Mouse (Mus musculus) E14TG2a.4 (cell line): ENCODE data around the gene Tenm3.

Experiments used
- H3K27me3 ChIP-seq: 2 replicates; pipeline ENCODE4 v1.6.1; 2014; ENCODE audit warnings: low read length, control low read depth; ENCODE audit not compliant: insufficient read depth
- H3K36me3 ChIP-seq: 2 replicates; pipeline ENCODE4 v1.6.1; 2014; ENCODE audit warnings: low read length, control low read depth; ENCODE audit not compliant: insufficient read depth
- H3K4me1 ChIP-seq: replicated peaks from 2 replicates; pipeline ENCODE4 v1.6.1; 2014; ENCODE audit warnings: low read depth, low read length, control low read depth
- H3K4me3 ChIP-seq: replicated peaks from 2 replicates; pipeline ENCODE4 v1.5.1; 2014; ENCODE audit warnings: mild to moderate bottlenecking, low read length
- H3K9me3 ChIP-seq: 2 replicates; pipeline ENCODE4 v1.6.1; 2014; ENCODE audit warnings: low read length, control low read depth
- CTCF ChIP-seq: conservative IDR thresholded peaks from 2 replicates; pipeline ENCODE4 v1.5.1; 2014; ENCODE audit warnings: low read length
- NANOG ChIP-seq: IDR thresholded peaks from 2 replicates; pipeline ENCODE4 v1.6.1; 2014; ENCODE audit warnings: borderline replicate concordance, low read length, mixed read lengths
- POU5F1 ChIP-seq: IDR thresholded peaks from 2 replicates; pipeline ENCODE4 v1.6.1; 2014; ENCODE audit warnings: low read length, borderline replicate concordance

Gene Tenm3

GRCm38 (mm10) chr8:48722744-48723143 lies 121.0 kb downstream of the Tenm3 start:
- H3K9me3 ChIP-seq, result no peaks in the 10 kb centered on the region
- TF ChIP-seq POU5F1 (no peak), NANOG (no peak), CTCF (no peak)
- H3K4me3 ChIP-seq, result no peak overlapping the region
- H3K27me3 ChIP-seq, result no peaks in the 10 kb centered on the region; the same call in 1 of the 2 replicates
- peaks cover 43% of the 10 kb centered on the region for H3K4me1 ChIP-seq
- no peaks in the 10 kb centered on the region for H3K36me3 ChIP-seq

GRCm38 (mm10) chr8:48722318-48722717 lies 121.4 kb downstream of the Tenm3 start:
- H3K9me3 ChIP-seq, result no peaks in the 10 kb centered on the region
- TF ChIP-seq POU5F1 (no peak), CTCF (no peak), NANOG (no peak)
- no peaks in the 10 kb centered on the region for H3K36me3 ChIP-seq
- H3K4me1 ChIP-seq, result peaks cover 41% of the 10 kb centered on the region
- no peaks in the 10 kb centered on the region; the same call in 1 of the 2 replicates for H3K27me3 ChIP-seq
- H3K4me3 ChIP-seq, result no peak overlapping the region

GRCm38 (mm10) chr8:48721376-48721775 lies 122.4 kb downstream of the Tenm3 start:
- H3K9me3 ChIP-seq, result no peaks in the 10 kb centered on the region
- H3K27me3 ChIP-seq, result no peaks in the 10 kb centered on the region; the same call in 1 of the 2 replicates
- no peaks in the 10 kb centered on the region for H3K36me3 ChIP-seq
- no peak for TF ChIP-seq NANOG
- TF ChIP-seq POU5F1, result no peak
- no peak for TF ChIP-seq CTCF
- H3K4me1 ChIP-seq, result peaks cover 35% of the 10 kb centered on the region
- no peak overlapping the region for H3K4me3 ChIP-seq

- no peaks in the 10 kb centered on the region for H3K4me1 ChIP-seq
- H3K4me3 ChIP-seq, result no peak overlapping the region
- H3K36me3 ChIP-seq, result no peaks in the 10 kb centered on the region
- peaks cover 7% of the 10 kb centered on the region for H3K9me3 ChIP-seq
- H3K27me3 ChIP-seq, result no peaks in the 10 kb centered on the region
- TF ChIP-seq POU5F1, result no peak
- TF ChIP-seq CTCF, result no peak
- TF ChIP-seq NANOG, result no peak
These were observed 128.1 kb downstream of the Tenm3 start for GRCm38 (mm10) chr8:48715616-48716015.

GRCm38 (mm10) chr8:48706666-48707065 lies 137.1 kb downstream of the Tenm3 start:
- TF ChIP-seq CTCF (no peak), NANOG (no peak), POU5F1 (no peak)
- 0 out of 2 replicates have a peak, but pooled peaks cover 4% of the 10 kb centered on the region for H3K4me1 ChIP-seq
- H3K36me3 ChIP-seq, result no peaks in the 10 kb centered on the region
- no peaks in the 10 kb centered on the region for H3K27me3 ChIP-seq
- H3K4me3 ChIP-seq, result no peak overlapping the region
- peaks cover 12% of the 10 kb centered on the region for H3K9me3 ChIP-seq

GRCm38 (mm10) chr8:48704885-48705515 lies 138.8 kb downstream of the Tenm3 start:
- Histone ChIP-seq H3K4me3 (no peak overlapping the region), H3K27me3 (no peaks in the 10 kb centered on the region), H3K9me3 (peaks cover 5% of the 10 kb centered on the region), H3K4me1 (0 out of 2 replicates have a peak, but pooled peaks cover 4% of the 10 kb centered on the region), H3K36me3 (no peaks in the 10 kb centered on the region)
- TF ChIP-seq CTCF, result no peak
- TF ChIP-seq POU5F1, result no peak
- TF ChIP-seq NANOG, result no peak

- H3K36me3 ChIP-seq, result no peaks in the 10 kb centered on the region
- H3K4me3 ChIP-seq, result no peak overlapping the region
- peaks cover 5% of the 10 kb centered on the region for H3K9me3 ChIP-seq
- TF ChIP-seq CTCF (no peak), NANOG (no peak), POU5F1 (no peak)
- H3K4me1 ChIP-seq, result 0 out of 2 replicates have a peak, but pooled peaks cover 5% of the 10 kb centered on the region
- no peaks in the 10 kb centered on the region for H3K27me3 ChIP-seq
These were observed 139.3 kb downstream of the Tenm3 start for GRCm38 (mm10) chr8:48704485-48704884.

GRCm38 (mm10) chr8:48690665-48691395 lies 152.9 kb downstream of the Tenm3 start:
- H3K36me3 ChIP-seq, result no peaks in the 10 kb centered on the region
- TF ChIP-seq NANOG (no peak), CTCF (no peak), POU5F1 (no peak)

More at GRCm38 (mm10) chr8:48690665-48691395, 152.9 kb downstream of the Tenm3 start:
- no peak overlapping the region for H3K4me3 ChIP-seq
- H3K9me3 ChIP-seq, result peaks cover 38% of the 10 kb centered on the region
- no peaks in the 10 kb centered on the region for H3K4me1 ChIP-seq
- no peaks in the 10 kb centered on the region for H3K27me3 ChIP-seq
